Mouse (Mus musculus) limb, embryonic 11.5 days (tissue): ENCODE data around the gene Gramd1c. TPM values are rescaled to one million over a fixed set of nuclear protein-coding genes. Genes with fewer than 3 reads are reported as not detected.

Experiments
- ATAC-seq: fragments of 200-750 bp; cut with Nextera tagmentation; 2 replicates; pipeline ENCODE4 v1.8.0; 2017; ENCODE audit warnings: low read depth; ENCODE audit not compliant: insufficient number of reproducible peaks, low FRiP score, low TSS enrichment
- DNase-seq: peaks from one replicate; pipeline ENCODE4 v3.0.0-alpha.2; 2015; ENCODE audit warnings: low spot score
- H3K27ac ChIP-seq: fragments of 300-500 bp; sonication (generic); replicated peaks from 2 replicates; pipeline ENCODE4 v1.5.1; 2014; ENCODE audit warnings: low read depth, mild to moderate bottlenecking, low read length
- H3K27me3 ChIP-seq: fragments of 300-500 bp; sonication (generic); 2 replicates; pipeline ENCODE4 v1.6.1; 2014; ENCODE audit warnings: mild to moderate bottlenecking, low read length, mixed read lengths; ENCODE audit not compliant: control insufficient read depth, insufficient read depth
- H3K36me3 ChIP-seq: fragments of 300-500 bp; sonication (generic); 2 replicates; pipeline ENCODE4 v1.6.1; 2014; ENCODE audit warnings: mild to moderate bottlenecking, low read length, moderate library complexity, mixed read lengths; ENCODE audit not compliant: control insufficient read depth, insufficient read depth
- H3K4me1 ChIP-seq: fragments of 300-500 bp; sonication (generic); 2 replicates; pipeline ENCODE4 v1.6.1; 2014; ENCODE audit warnings: low read length, mixed read lengths; ENCODE audit not compliant: control insufficient read depth, insufficient read depth
- H3K4me2 ChIP-seq: fragments of 300-500 bp; sonication (generic); 2 replicates; pipeline ENCODE4 v1.6.1; 2014; ENCODE audit warnings: low read depth, mild to moderate bottlenecking, moderate library complexity; ENCODE audit not compliant: severe bottlenecking
- H3K4me3 ChIP-seq: fragments of 300-500 bp; sonication (generic); 2 replicates; pipeline ENCODE4 v1.5.1; 2014; ENCODE audit warnings: low read depth, low read length
- H3K9ac ChIP-seq: fragments of 300-500 bp; sonication (generic); 2 replicates; pipeline ENCODE4 v1.6.1; 2014; ENCODE audit warnings: mild to moderate bottlenecking, low read length
- H3K9me3 ChIP-seq: fragments of 300-500 bp; sonication (generic); 2 replicates; pipeline ENCODE4 v1.6.1; 2016; ENCODE audit warnings: low read length; ENCODE audit not compliant: control insufficient read depth
- WGBS: fragments of 180-500 bp; shearing (Covaris S2); extraction: QIAGEN DNeasy Blood & Tissue Kit; methylation state at CpG from one replicate; pipeline ENCODE4 v1.1.7; 2014; 5-methylcytosine and 5-hydroxymethylcytosine counted together
- polyA plus RNA-seq: library from polyadenylated mRNA; unstranded; fragments of >200 nt; fragmentation: Nextera tagmentation; extraction: Ambion mirVana; gene quantifications from 2 replicates; pipeline ENCODE4 v1.2.1, GENCODE M21; 2014

Gene Gramd1c
- polyA plus RNA-seq, 1 experiment from 2014 or later, result 4.3 TPM

DNA sequence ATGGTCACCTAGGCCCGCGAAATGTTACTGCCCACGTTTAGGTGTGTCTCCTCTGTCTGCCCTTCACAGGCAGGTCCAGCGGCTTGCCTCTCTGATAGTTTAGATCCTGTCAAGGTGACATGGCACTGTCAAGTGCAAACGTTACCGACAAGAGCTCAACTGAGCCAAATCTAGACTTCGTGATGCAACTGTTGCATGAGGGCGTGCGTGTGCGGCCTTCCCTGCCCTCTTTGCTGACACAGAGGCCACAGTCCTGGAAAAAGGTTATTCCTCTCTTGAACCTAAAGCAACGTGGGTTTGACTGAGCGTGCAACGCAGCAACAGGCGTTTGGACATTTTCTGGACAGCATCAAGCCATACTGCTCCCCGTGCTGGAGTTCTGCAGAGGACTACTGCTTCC is 1.8 kb downstream of the Gramd1c start:
- WGBS, result 92% methylated on average over 15 of the region's 15 CpGs
- H3K27me3 ChIP-seq, result no peaks in the 10 kb centered on the region
- no peaks in the 10 kb centered on the region for H3K9me3 ChIP-seq
- H3K4me2 ChIP-seq, result no peak overlapping the region
- no peak for DNase-seq
- H3K27ac ChIP-seq, result no peak overlapping the region
- no peak overlapping the region for H3K4me3 ChIP-seq
- ATAC-seq, result no peak
- H3K36me3 ChIP-seq, result no peaks in the 10 kb centered on the region
- H3K4me1 ChIP-seq, result no peaks in the 10 kb centered on the region
- H3K9ac ChIP-seq, result no peak overlapping the region

DNA sequence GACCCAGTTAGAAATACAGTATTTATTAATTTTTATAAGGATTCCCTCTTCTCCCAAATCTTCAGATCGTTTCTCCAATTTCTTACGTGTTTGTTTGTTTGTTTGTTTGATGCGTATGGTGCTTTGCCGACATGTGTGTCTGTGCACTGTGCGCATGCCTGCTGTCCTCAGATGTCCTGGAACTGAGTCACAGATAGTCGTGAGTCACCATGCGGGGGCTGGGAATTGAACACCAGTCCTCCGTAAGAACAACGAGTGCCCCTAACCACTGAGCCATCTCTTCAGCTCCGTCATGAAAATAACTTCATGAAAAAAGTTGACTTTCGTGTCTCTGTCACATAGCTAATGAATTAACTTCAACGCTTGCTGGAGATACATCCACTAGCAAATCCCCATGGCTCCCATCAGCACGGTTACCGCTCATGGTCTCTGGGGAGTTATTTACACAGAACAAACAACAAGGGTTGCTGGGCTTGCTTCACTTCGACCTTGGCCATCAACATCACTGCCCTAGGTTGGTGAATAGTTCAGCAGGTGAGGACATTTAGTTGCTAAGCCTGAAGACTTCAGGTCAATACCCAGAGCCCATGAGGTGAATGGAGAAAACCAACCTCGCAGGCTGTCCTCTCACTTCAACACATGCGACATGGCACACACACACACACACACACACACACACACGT is 2.4 kb downstream of the Gramd1c start:
- H3K9ac ChIP-seq, result no peak overlapping the region
- 93% methylated on average over 18 of the region's 18 CpGs for WGBS
- H3K9me3 ChIP-seq, result no peaks in the 10 kb centered on the region
- no peak overlapping the region for H3K4me2 ChIP-seq
- no peak overlapping the region for H3K27ac ChIP-seq
- no peaks in the 10 kb centered on the region for H3K4me1 ChIP-seq
- DNase-seq (no peak), ATAC-seq (no peak)
- H3K4me3 ChIP-seq, result no peak overlapping the region
- H3K27me3 ChIP-seq, result no peaks in the 10 kb centered on the region
- H3K36me3 ChIP-seq, result no peaks in the 10 kb centered on the region

GRCm38 (mm10) chr16:44058745-44059144 is 4.4 kb downstream of the Gramd1c start:
- ATAC-seq (no peak), DNase-seq (peak; percentile 85)
- no peak overlapping the region for H3K27ac ChIP-seq
- no peak overlapping the region for H3K4me3 ChIP-seq
- H3K4me2 ChIP-seq, result no peak overlapping the region
- WGBS, result 31% methylated on average over 10 of the region's 10 CpGs
- no peak overlapping the region for H3K9ac ChIP-seq
- no peaks in the 10 kb centered on the region for H3K9me3 ChIP-seq
- no peaks in the 10 kb centered on the region for H3K27me3 ChIP-seq
- H3K36me3 ChIP-seq, result no peaks in the 10 kb centered on the region
- no peaks in the 10 kb centered on the region; the same call in 1 of the 2 replicates for H3K4me1 ChIP-seq

DNA sequence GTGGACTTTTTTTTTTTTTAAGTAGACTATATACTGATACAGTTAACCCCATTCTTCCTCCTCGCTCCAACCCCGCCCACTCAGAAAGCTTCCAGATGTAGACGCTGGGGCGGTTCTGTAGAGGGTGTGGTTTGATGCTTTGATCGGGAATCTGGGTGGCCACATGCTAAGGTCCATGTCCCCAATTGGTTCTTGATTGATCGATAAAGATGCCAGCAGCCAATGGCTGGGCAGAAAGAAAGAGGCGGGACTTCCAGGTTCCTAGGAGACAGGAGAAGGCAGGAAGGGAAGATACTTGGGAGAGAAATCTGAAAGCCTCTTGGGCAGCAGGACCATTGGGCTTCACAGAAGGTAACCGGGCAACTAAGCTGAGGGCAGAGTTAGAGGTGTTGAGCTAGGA is 7.4 kb downstream of the Gramd1c start:
- H3K27ac ChIP-seq, result no peak overlapping the region
- H3K4me2 ChIP-seq, result no peak overlapping the region

DNA sequence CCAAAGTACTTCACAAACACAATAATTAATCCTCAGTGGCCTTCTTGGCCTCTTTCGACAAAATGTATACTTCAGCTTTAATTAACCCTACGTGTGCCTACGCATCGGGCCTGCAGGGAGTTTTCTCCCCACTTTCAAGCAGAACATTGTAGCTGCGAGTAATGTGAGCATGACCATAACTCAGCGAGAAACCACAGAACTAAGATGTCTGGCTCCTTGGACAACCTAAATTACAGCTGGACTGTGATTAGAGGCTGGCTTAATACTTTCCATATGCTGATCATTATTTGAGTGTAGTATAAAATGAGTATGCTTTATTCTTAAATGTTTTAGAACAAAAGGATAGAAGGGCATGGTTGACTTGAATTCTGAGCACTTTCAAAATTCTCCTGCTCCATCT is 9.9 kb downstream of the Gramd1c start:
- 0 out of 2 replicates have a peak overlapping the region, but pooled peaks have one; percentile 21 for H3K27ac ChIP-seq
- DNase-seq (peak; percentile 49), ATAC-seq (peak; percentile 59; the same call in 1 of the 2 replicates)
- no peak overlapping the region for H3K9ac ChIP-seq
- no peak overlapping the region for H3K4me2 ChIP-seq
- no peaks in the 10 kb centered on the region for H3K9me3 ChIP-seq
- no peaks in the 10 kb centered on the region for H3K36me3 ChIP-seq
- H3K4me3 ChIP-seq, result no peak overlapping the region
- H3K27me3 ChIP-seq, result no peaks in the 10 kb centered on the region
- peaks cover 3% of the 10 kb centered on the region for H3K4me1 ChIP-seq
- WGBS, result 7% methylated on average over 6 of the region's 6 CpGs

More for the DNA sequence above, 7.4 kb downstream of the Gramd1c start:
- DNase-seq (no peak), ATAC-seq (no peak)
- Histone ChIP-seq H3K4me1 (peaks cover 3% of the 10 kb centered on the region), H3K27me3 (no peaks in the 10 kb centered on the region), H3K36me3 (no peaks in the 10 kb centered on the region), H3K9me3 (no peaks in the 10 kb centered on the region), H3K9ac (no peak overlapping the region), H3K4me3 (no peak overlapping the region)
- WGBS, result 63% methylated on average over 8 of the region's 8 CpGs

- H3K4me2 ChIP-seq, result no peak overlapping the region
- no peaks in the 10 kb centered on the region for H3K9me3 ChIP-seq
- no peak overlapping the region for H3K9ac ChIP-seq
- no peak for DNase-seq
- whole genome bisulfite sequencing, result 81% methylated on average over 6 of the region's 6 CpGs
- H3K4me3 ChIP-seq, result no peak overlapping the region
- no peaks in the 10 kb centered on the region for H3K36me3 ChIP-seq
- H3K27me3 ChIP-seq, result no peaks in the 10 kb centered on the region
- no peak for ATAC-seq
- no peak overlapping the region for H3K27ac ChIP-seq
- peaks cover 3% of the 10 kb centered on the region for H3K4me1 ChIP-seq
Measured at GRCm38 (mm10) chr16:44052390-44052789, 10.8 kb downstream of the Gramd1c start.

DNA sequence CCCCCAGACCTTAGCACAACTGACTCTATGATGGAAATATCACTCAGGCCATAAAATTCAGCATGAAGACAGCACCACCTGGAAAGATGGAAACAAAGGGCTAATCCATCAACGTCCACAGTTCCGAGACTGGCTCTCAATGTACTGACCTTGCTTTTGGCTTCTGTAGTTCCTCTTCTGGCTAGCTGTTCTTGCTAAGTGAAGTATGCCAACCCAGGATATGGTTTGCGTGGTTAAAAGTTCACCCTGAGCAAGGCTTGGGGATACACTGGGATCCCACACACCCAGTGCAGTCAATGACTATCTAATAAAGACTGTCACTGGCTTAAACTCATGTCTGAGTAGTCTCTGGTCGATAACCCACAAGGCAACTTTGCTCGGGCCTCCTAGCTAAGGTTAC is 13.0 kb downstream of the Gramd1c start:
- no peaks in the 10 kb centered on the region for H3K9me3 ChIP-seq
- no peak for DNase-seq
- H3K27me3 ChIP-seq, result no peaks in the 10 kb centered on the region
- H3K4me3 ChIP-seq, result no peak overlapping the region
- ATAC-seq, result no peak
- H3K27ac ChIP-seq, result no peak overlapping the region
- no peak overlapping the region for H3K4me2 ChIP-seq
- peaks cover 3% of the 10 kb centered on the region for H3K4me1 ChIP-seq
- no peak overlapping the region for H3K9ac ChIP-seq
- H3K36me3 ChIP-seq, result no peaks in the 10 kb centered on the region
- WGBS, result 82% methylated on average over 5 of the region's 5 CpGs

GRCm38 (mm10) chr16:44039112-44039511 is 24.0 kb downstream of the Gramd1c start:
- H3K9me3 ChIP-seq, result no peaks in the 10 kb centered on the region
- DNase-seq (no peak), ATAC-seq (no peak)
- no peaks in the 10 kb centered on the region for H3K27me3 ChIP-seq
- H3K4me1 ChIP-seq, result no peaks in the 10 kb centered on the region
- H3K27ac ChIP-seq, result no peak overlapping the region
- H3K4me2 ChIP-seq, result no peak overlapping the region
- no peak overlapping the region for H3K4me3 ChIP-seq
- WGBS, result 84% methylated on average over 4 of the region's 4 CpGs
- H3K36me3 ChIP-seq, result no peaks in the 10 kb centered on the region
- no peak overlapping the region for H3K9ac ChIP-seq

- DNase-seq, result no peak
- no peaks in the 10 kb centered on the region for H3K27me3 ChIP-seq
- no peak for ATAC-seq
- H3K4me2 ChIP-seq, result no peak overlapping the region
- H3K4me3 ChIP-seq, result no peak overlapping the region
- no peaks in the 10 kb centered on the region for H3K36me3 ChIP-seq
- H3K9me3 ChIP-seq, result no peaks in the 10 kb centered on the region
- WGBS, result 78% methylated on average over 3 of the region's 3 CpGs
- H3K4me1 ChIP-seq, result no peaks in the 10 kb centered on the region
- no peak overlapping the region for H3K9ac ChIP-seq
- H3K27ac ChIP-seq, result no peak overlapping the region
Measured at GRCm38 (mm10) chr16:44035221-44035620, 27.9 kb downstream of the Gramd1c start.
